Mouse (Mus musculus) neural tube, embryonic 14.5 days (tissue): ENCODE data around the gene Tenm4. TPM values are rescaled to one million over a fixed set of nuclear protein-coding genes. Genes with fewer than 3 reads are reported as not detected.

Source experiments
- ATAC-seq: fragments of 200-750 bp; cut with Nextera tagmentation; 2 replicates; pipeline ENCODE4 v1.8.0; 2017; ENCODE audit warnings: low read depth, mild to moderate bottlenecking, moderate TSS enrichment, moderate library complexity
- H3K27ac ChIP-seq: fragments of 300-500 bp; sonication (generic); 2 replicates; pipeline ENCODE4 v1.5.1; 2014; ENCODE audit warnings: low read depth, mild to moderate bottlenecking, control low read depth, low read length, moderate library complexity, mixed read lengths
- H3K27me3 ChIP-seq: fragments of 300-500 bp; sonication (generic); 2 replicates; pipeline ENCODE4 v1.6.1; 2014; ENCODE audit warnings: low read length; ENCODE audit not compliant: control insufficient read depth, insufficient read depth
- H3K36me3 ChIP-seq: fragments of 300-500 bp; sonication (generic); 2 replicates; pipeline ENCODE4 v1.6.1; 2014; ENCODE audit warnings: low read length, mixed read lengths; ENCODE audit not compliant: control insufficient read depth, insufficient read depth
- H3K4me1 ChIP-seq: fragments of 300-500 bp; sonication (generic); 2 replicates; pipeline ENCODE4 v1.6.1; 2014; ENCODE audit warnings: low read length; ENCODE audit not compliant: control insufficient read depth, insufficient read depth
- H3K4me2 ChIP-seq: fragments of 300-500 bp; sonication (generic); 2 replicates; pipeline ENCODE4 v1.6.1; 2014; ENCODE audit warnings: mild to moderate bottlenecking, low read depth, low read length, control low read depth
- H3K4me3 ChIP-seq: fragments of 300-500 bp; sonication (generic); 2 replicates; pipeline ENCODE4 v1.5.1; 2014; ENCODE audit warnings: low read depth, low read length, control low read depth, mixed read lengths
- H3K9ac ChIP-seq: fragments of 300-500 bp; sonication (generic); replicated peaks from 2 replicates; pipeline ENCODE4 v1.6.1; 2014; ENCODE audit warnings: low read depth, mild to moderate bottlenecking, control low read depth, low read length, mixed read lengths
- H3K9me3 ChIP-seq: fragments of 300-500 bp; sonication (generic); 2 replicates; pipeline ENCODE4 v1.6.1; 2016; ENCODE audit warnings: low read length; ENCODE audit not compliant: control insufficient read depth
- WGBS: fragments of 180-500 bp; shearing (Covaris S2); extraction: QIAGEN DNeasy Blood & Tissue Kit; methylation state at CpG from one replicate; pipeline ENCODE4 v1.1.7; 2014; 5-methylcytosine and 5-hydroxymethylcytosine counted together
- polyA plus RNA-seq: library from polyadenylated mRNA; unstranded; fragments of >200 nt; fragmentation: Nextera tagmentation; extraction: Ambion mirVana; gene quantifications from 2 replicates; pipeline ENCODE4 v1.2.1, GENCODE M21; 2014

Tenm4 gene
- polyA plus RNA-seq, 1 experiment from 2014 or later = 54.8 TPM

GRCm38 (mm10) chr7:96688141-96688540 lies 517.1 kb downstream of the Tenm4 start:
- H3K4me1 ChIP-seq = peaks cover 4% of the 10 kb centered on the region; the same call in 1 of the 2 replicates
- no peak overlapping the region for H3K4me2 ChIP-seq
- ATAC-seq = no peak

GRCm38 (mm10) chr7:96701097-96701845 lies 530.2 kb downstream of the Tenm4 start:
- Histone ChIP-seq H3K27me3 (no peaks in the 10 kb centered on the region), H3K36me3 (no peaks in the 10 kb centered on the region), H3K9me3 (no peaks in the 10 kb centered on the region), H3K4me3 (no peak overlapping the region), H3K4me1 (no peaks in the 10 kb centered on the region), H3K27ac (no peak overlapping the region), H3K9ac (no peak overlapping the region), H3K4me2 (no peak overlapping the region)
- no peak for ATAC-seq
- WGBS = 89% methylated on average over 8 of the region's 8 CpGs

More at GRCm38 (mm10) chr7:96688141-96688540, 517.1 kb downstream of the Tenm4 start:
- no peaks in the 10 kb centered on the region for H3K9me3 ChIP-seq
- H3K27ac ChIP-seq = no peak overlapping the region
- no peak overlapping the region for H3K9ac ChIP-seq
- H3K4me3 ChIP-seq = no peak overlapping the region
- no peaks in the 10 kb centered on the region for H3K36me3 ChIP-seq
- no peaks in the 10 kb centered on the region for H3K27me3 ChIP-seq
- 94% methylated on average over 3 of the region's 3 CpGs for WGBS

GRCm38 (mm10) chr7:96703958-96704357 lies 532.9 kb downstream of the Tenm4 start:
- Histone ChIP-seq H3K4me2 (no peak overlapping the region), H3K36me3 (no peaks in the 10 kb centered on the region), H3K9me3 (no peaks in the 10 kb centered on the region), H3K27ac (no peak overlapping the region), H3K4me3 (no peak overlapping the region), H3K4me1 (no peaks in the 10 kb centered on the region), H3K27me3 (no peaks in the 10 kb centered on the region), H3K9ac (no peak overlapping the region)
- WGBS = 84% methylated on average over 16 of the region's 16 CpGs
- no peak; the same call in 1 of the 2 replicates for ATAC-seq

- H3K36me3 ChIP-seq = no peaks in the 10 kb centered on the region
- 87% methylated on average over 8 of the region's 8 CpGs for WGBS
- no peak overlapping the region for H3K4me3 ChIP-seq
- no peak overlapping the region for H3K4me2 ChIP-seq
- H3K9ac ChIP-seq = no peak overlapping the region
- H3K27me3 ChIP-seq = no peaks in the 10 kb centered on the region
- ATAC-seq = no peak
- no peaks in the 10 kb centered on the region for H3K9me3 ChIP-seq
- H3K27ac ChIP-seq = no peak overlapping the region
- no peaks in the 10 kb centered on the region for H3K4me1 ChIP-seq
Observed at GRCm38 (mm10) chr7:96705307-96706129, 534.5 kb downstream of the Tenm4 start.

GRCm38 (mm10) chr7:96706531-96706930 lies 535.5 kb downstream of the Tenm4 start:
- no peak overlapping the region for H3K4me3 ChIP-seq
- no peak for ATAC-seq
- H3K9ac ChIP-seq = no peak overlapping the region
- no peak overlapping the region for H3K27ac ChIP-seq
- 91% methylated on average over 7 of the region's 7 CpGs for WGBS
- no peak overlapping the region for H3K4me2 ChIP-seq
- H3K9me3 ChIP-seq = no peaks in the 10 kb centered on the region
- no peaks in the 10 kb centered on the region for H3K4me1 ChIP-seq
- no peaks in the 10 kb centered on the region for H3K36me3 ChIP-seq
- no peaks in the 10 kb centered on the region for H3K27me3 ChIP-seq

GRCm38 (mm10) chr7:96707112-96707511 lies 536.1 kb downstream of the Tenm4 start:
- 94% methylated on average over 2 of the region's 2 CpGs for WGBS
- no peak for ATAC-seq

GRCm38 (mm10) chr7:96708071-96708470 lies 537.0 kb downstream of the Tenm4 start:
- Histone ChIP-seq H3K27me3 (no peaks in the 10 kb centered on the region), H3K4me1 (no peaks in the 10 kb centered on the region), H3K36me3 (no peaks in the 10 kb centered on the region), H3K9me3 (no peaks in the 10 kb centered on the region), H3K9ac (no peak overlapping the region), H3K27ac (no peak overlapping the region), H3K4me2 (no peak overlapping the region), H3K4me3 (no peak overlapping the region)
- 77% methylated on average over 5 of the region's 5 CpGs for WGBS
- no peak for ATAC-seq

More at GRCm38 (mm10) chr7:96707112-96707511, 536.1 kb downstream of the Tenm4 start:
- H3K9ac ChIP-seq = no peak overlapping the region
- H3K4me3 ChIP-seq = no peak overlapping the region
- no peaks in the 10 kb centered on the region for H3K36me3 ChIP-seq
- H3K9me3 ChIP-seq = no peaks in the 10 kb centered on the region
- H3K27ac ChIP-seq = no peak overlapping the region
- H3K4me1 ChIP-seq = no peaks in the 10 kb centered on the region
- H3K27me3 ChIP-seq = no peaks in the 10 kb centered on the region
- H3K4me2 ChIP-seq = no peak overlapping the region

GRCm38 (mm10) chr7:96708561-96708960 lies 537.5 kb downstream of the Tenm4 start:
- no peak overlapping the region for H3K27ac ChIP-seq
- WGBS = 73% methylated on average over 5 of the region's 5 CpGs
- no peak overlapping the region for H3K9ac ChIP-seq
- H3K36me3 ChIP-seq = no peaks in the 10 kb centered on the region
- no peaks in the 10 kb centered on the region for H3K9me3 ChIP-seq
- H3K4me1 ChIP-seq = no peaks in the 10 kb centered on the region
- no peak overlapping the region for H3K4me2 ChIP-seq
- H3K27me3 ChIP-seq = no peaks in the 10 kb centered on the region
- ATAC-seq = no peak
- H3K4me3 ChIP-seq = no peak overlapping the region

- no peak overlapping the region for H3K4me3 ChIP-seq
- H3K27me3 ChIP-seq = no peaks in the 10 kb centered on the region
- WGBS = 91% methylated on average over 8 of the region's 8 CpGs
- no peaks in the 10 kb centered on the region for H3K9me3 ChIP-seq
- H3K9ac ChIP-seq = no peak overlapping the region
- H3K4me1 ChIP-seq = no peaks in the 10 kb centered on the region
- no peak overlapping the region for H3K27ac ChIP-seq
- H3K36me3 ChIP-seq = no peaks in the 10 kb centered on the region
- H3K4me2 ChIP-seq = no peak overlapping the region
- no peak for ATAC-seq
Observed at GRCm38 (mm10) chr7:96708968-96709367, 537.9 kb downstream of the Tenm4 start.
